Mouse (Mus musculus): ENCODE results near the gene Ildr1.

Ildr1 gene

GRCm38 (mm10) chr16:36693818-36694413, at the start of gene Ildr1:
TSS of gene Ildr1 (plus strand) at chr16:36693978.
- DNase-seq, result peak; percentile 68

GRCm38 (mm10) chr16:36645124-36645523, 48.7 kb upstream of the Ildr1 start:
- DNase-seq, result no peak

GRCm38 (mm10) chr16:36649304-36649703, 44.5 kb upstream of the Ildr1 start:
- no peak for DNase-seq

GRCm38 (mm10) chr16:36650511-36650910, 43.3 kb upstream of the Ildr1 start:
- DNase-seq, result no peak

- DNase-seq, result no peak
Measured at GRCm38 (mm10) chr16:36651174-36651766, 42.5 kb upstream of the Ildr1 start.

GRCm38 (mm10) chr16:36655199-36655598, 38.6 kb upstream of the Ildr1 start:
- no peak for DNase-seq

GRCm38 (mm10) chr16:36655910-36656309, 37.9 kb upstream of the Ildr1 start:
- no peak for DNase-seq

GRCm38 (mm10) chr16:36661330-36661729, 32.4 kb upstream of the Ildr1 start:
- no peak for DNase-seq

GRCm38 (mm10) chr16:36663484-36663883, 30.3 kb upstream of the Ildr1 start:
- no peak for DNase-seq

- no peak for DNase-seq
Measured at GRCm38 (mm10) chr16:36665782-36666181, 28.0 kb upstream of the Ildr1 start, which contains the start of gene Cd86. TSS of gene Cd86 (minus strand) at chr16:36666081.

- no peak for DNase-seq
Measured at GRCm38 (mm10) chr16:36666448-36667017, 27.2 kb upstream of the Ildr1 start.

GRCm38 (mm10) chr16:36670590-36670989, 23.2 kb upstream of the Ildr1 start:
- DNase-seq, result no peak

- DNase-seq, result no peak
Measured at GRCm38 (mm10) chr16:36673196-36673595, 20.6 kb upstream of the Ildr1 start.

- DNase-seq, result no peak
Measured at GRCm38 (mm10) chr16:36674457-36675204, 19.1 kb upstream of the Ildr1 start.

- DNase-seq, result no peak
Measured at GRCm38 (mm10) chr16:36675304-36675703, 18.5 kb upstream of the Ildr1 start.

GRCm38 (mm10) chr16:36675902-36676301, 17.9 kb upstream of the Ildr1 start:
- no peak for DNase-seq

GRCm38 (mm10) chr16:36681829-36682228, 11.9 kb upstream of the Ildr1 start:
- DNase-seq, result no peak

- no peak for DNase-seq
Measured at GRCm38 (mm10) chr16:36684325-36684918, 9.4 kb upstream of the Ildr1 start.

GRCm38 (mm10) chr16:36688076-36688475, 5.7 kb upstream of the Ildr1 start:
- DNase-seq, result no peak

- no peak for DNase-seq
Measured at GRCm38 (mm10) chr16:36691484-36691883, 2.3 kb upstream of the Ildr1 start.

GRCm38 (mm10) chr16:36694798-36695290, 1.1 kb downstream of the Ildr1 start:
- no peak for DNase-seq

GRCm38 (mm10) chr16:36697331-36697730, 3.6 kb downstream of the Ildr1 start:
- no peak for DNase-seq

GRCm38 (mm10) chr16:36700484-36700883, 6.7 kb downstream of the Ildr1 start:
- no peak for DNase-seq

All from kidney, postnatal 14 days (tissue).